Mouse (Mus musculus): ENCODE results near the gene Alk. TPM values are rescaled to one million over a fixed set of nuclear protein-coding genes. Genes with fewer than 3 reads are reported as not detected.

Gene Alk
- polyA plus RNA-seq, 1 experiment from 2014 or later = 0.39 TPM

GRCm38 (mm10) chr17:72560771-72561170 lies 43.7 kb downstream of the Alk start:
- no peaks in the 10 kb centered on the region for H3K27me3 ChIP-seq (ENCODE audit: control insufficient read depth, insufficient read depth, low read length)
- no peaks in the 10 kb centered on the region for H3K36me3 ChIP-seq (ENCODE audit: control insufficient read depth, insufficient read depth, low read length)
- no peak overlapping the region for H3K27ac ChIP-seq (ENCODE audit: low read depth, low read length)
- ATAC-seq (replicated peaks; ENCODE audit: insufficient number of reproducible peaks, low FRiP score, low TSS enrichment) = no peak
- H3K4me3 ChIP-seq (ENCODE audit: low read depth, low read length) = no peak overlapping the region
- no peak overlapping the region for H3K4me2 ChIP-seq
- 74% methylated on average over 1 of the region's 1 CpGs for WGBS (ENCODE audit: insufficient replicate concordance)
- no peak overlapping the region for H3K9ac ChIP-seq (ENCODE audit: low read depth, low read length)
- H3K9me3 ChIP-seq (replicated peaks; ENCODE audit: control insufficient read depth, low read length) = no peaks in the 10 kb centered on the region
- H3K4me1 ChIP-seq (ENCODE audit: control insufficient read depth, insufficient read depth, low read length) = no peaks in the 10 kb centered on the region

GRCm38 (mm10) chr17:72557029-72557735 lies 47.2 kb downstream of the Alk start:
- Histone ChIP-seq H3K27ac (ENCODE audit: low read depth, low read length) (no peak overlapping the region), H3K36me3 (ENCODE audit: control insufficient read depth, insufficient read depth, low read length) (no peaks in the 10 kb centered on the region), H3K27me3 (ENCODE audit: control insufficient read depth, insufficient read depth, low read length) (no peaks in the 10 kb centered on the region), H3K4me1 (ENCODE audit: control insufficient read depth, insufficient read depth, low read length) (no peaks in the 10 kb centered on the region), H3K9me3 (replicated peaks; ENCODE audit: control insufficient read depth, low read length) (no peaks in the 10 kb centered on the region), H3K4me3 (ENCODE audit: low read depth, low read length) (no peak overlapping the region), H3K4me2 (no peak overlapping the region), H3K9ac (ENCODE audit: low read depth, low read length) (no peak overlapping the region)
- 87% methylated on average over 6 of the region's 6 CpGs for WGBS (ENCODE audit: insufficient replicate concordance)
- no peak for ATAC-seq (replicated peaks; ENCODE audit: insufficient number of reproducible peaks, low FRiP score, low TSS enrichment)

- ATAC-seq (replicated peaks; ENCODE audit: insufficient number of reproducible peaks, low FRiP score, low TSS enrichment) = no peak
- Histone ChIP-seq H3K27ac (ENCODE audit: low read depth, low read length) (no peak overlapping the region), H3K36me3 (ENCODE audit: control insufficient read depth, insufficient read depth, low read length) (no peaks in the 10 kb centered on the region), H3K27me3 (ENCODE audit: control insufficient read depth, insufficient read depth, low read length) (no peaks in the 10 kb centered on the region), H3K9ac (ENCODE audit: low read depth, low read length) (no peak overlapping the region), H3K9me3 (replicated peaks; ENCODE audit: control insufficient read depth, low read length) (no peaks in the 10 kb centered on the region), H3K4me3 (ENCODE audit: low read depth, low read length) (no peak overlapping the region), H3K4me1 (ENCODE audit: control insufficient read depth, insufficient read depth, low read length) (no peaks in the 10 kb centered on the region), H3K4me2 (no peak overlapping the region)
- whole genome bisulfite sequencing (ENCODE audit: insufficient replicate concordance) = 71% methylated on average over 4 of the region's 4 CpGs
Measured at GRCm38 (mm10) chr17:72546274-72546673, 58.2 kb downstream of the Alk start.

GRCm38 (mm10) chr17:72535304-72535703 lies 69.1 kb downstream of the Alk start:
- Histone ChIP-seq H3K27ac (ENCODE audit: low read depth, low read length) (no peak overlapping the region), H3K9ac (ENCODE audit: low read depth, low read length) (no peak overlapping the region), H3K4me3 (ENCODE audit: low read depth, low read length) (no peak overlapping the region), H3K27me3 (ENCODE audit: control insufficient read depth, insufficient read depth, low read length) (no peaks in the 10 kb centered on the region), H3K4me1 (ENCODE audit: control insufficient read depth, insufficient read depth, low read length) (no peaks in the 10 kb centered on the region), H3K9me3 (replicated peaks; ENCODE audit: control insufficient read depth, low read length) (no peaks in the 10 kb centered on the region), H3K4me2 (no peak overlapping the region), H3K36me3 (ENCODE audit: control insufficient read depth, insufficient read depth, low read length) (no peaks in the 10 kb centered on the region)
- ATAC-seq (replicated peaks; ENCODE audit: insufficient number of reproducible peaks, low FRiP score, low TSS enrichment) = no peak
- WGBS (ENCODE audit: insufficient replicate concordance) = 63% methylated on average over 6 of the region's 6 CpGs

GRCm38 (mm10) chr17:72532266-72532665 lies 72.2 kb downstream of the Alk start:
- Histone ChIP-seq H3K4me2 (no peak overlapping the region), H3K4me3 (ENCODE audit: low read depth, low read length) (no peak overlapping the region), H3K4me1 (ENCODE audit: control insufficient read depth, insufficient read depth, low read length) (no peaks in the 10 kb centered on the region), H3K27me3 (ENCODE audit: control insufficient read depth, insufficient read depth, low read length) (no peaks in the 10 kb centered on the region), H3K9me3 (replicated peaks; ENCODE audit: control insufficient read depth, low read length) (no peaks in the 10 kb centered on the region), H3K9ac (ENCODE audit: low read depth, low read length) (no peak overlapping the region), H3K36me3 (ENCODE audit: control insufficient read depth, insufficient read depth, low read length) (no peaks in the 10 kb centered on the region), H3K27ac (ENCODE audit: low read depth, low read length) (no peak overlapping the region)
- 55% methylated on average over 6 of the region's 6 CpGs for WGBS (ENCODE audit: insufficient replicate concordance)
- no peak for ATAC-seq (replicated peaks; ENCODE audit: insufficient number of reproducible peaks, low FRiP score, low TSS enrichment)

GRCm38 (mm10) chr17:72528481-72528880 lies 75.9 kb downstream of the Alk start:
- Histone ChIP-seq H3K9me3 (replicated peaks; ENCODE audit: control insufficient read depth, low read length) (no peaks in the 10 kb centered on the region), H3K27me3 (ENCODE audit: control insufficient read depth, insufficient read depth, low read length) (no peaks in the 10 kb centered on the region), H3K4me2 (no peak overlapping the region), H3K36me3 (ENCODE audit: control insufficient read depth, insufficient read depth, low read length) (no peaks in the 10 kb centered on the region), H3K4me1 (ENCODE audit: control insufficient read depth, insufficient read depth, low read length) (no peaks in the 10 kb centered on the region), H3K27ac (ENCODE audit: low read depth, low read length) (no peak overlapping the region), H3K4me3 (ENCODE audit: low read depth, low read length) (no peak overlapping the region), H3K9ac (ENCODE audit: low read depth, low read length) (no peak overlapping the region)
- ATAC-seq (replicated peaks; ENCODE audit: insufficient number of reproducible peaks, low FRiP score, low TSS enrichment) = no peak
- WGBS (ENCODE audit: insufficient replicate concordance) = 90% methylated on average over 8 of the region's 8 CpGs

GRCm38 (mm10) chr17:72527481-72527880 lies 76.9 kb downstream of the Alk start:
- no peaks in the 10 kb centered on the region for H3K36me3 ChIP-seq (ENCODE audit: control insufficient read depth, insufficient read depth, low read length)
- H3K4me2 ChIP-seq = no peak overlapping the region
- H3K4me1 ChIP-seq (ENCODE audit: control insufficient read depth, insufficient read depth, low read length) = no peaks in the 10 kb centered on the region
- no peak overlapping the region for H3K27ac ChIP-seq (ENCODE audit: low read depth, low read length)
- H3K9ac ChIP-seq (ENCODE audit: low read depth, low read length) = no peak overlapping the region
- H3K27me3 ChIP-seq (ENCODE audit: control insufficient read depth, insufficient read depth, low read length) = no peaks in the 10 kb centered on the region
- ATAC-seq (replicated peaks; ENCODE audit: insufficient number of reproducible peaks, low FRiP score, low TSS enrichment) = no peak
- 63% methylated on average over 5 of the region's 5 CpGs for WGBS (ENCODE audit: insufficient replicate concordance)
- no peaks in the 10 kb centered on the region for H3K9me3 ChIP-seq (replicated peaks; ENCODE audit: control insufficient read depth, low read length)
- H3K4me3 ChIP-seq (ENCODE audit: low read depth, low read length) = no peak overlapping the region

- Histone ChIP-seq H3K36me3 (ENCODE audit: control insufficient read depth, insufficient read depth, low read length) (no peaks in the 10 kb centered on the region), H3K9me3 (replicated peaks; ENCODE audit: control insufficient read depth, low read length) (no peaks in the 10 kb centered on the region), H3K27ac (ENCODE audit: low read depth, low read length) (no peak overlapping the region), H3K4me1 (ENCODE audit: control insufficient read depth, insufficient read depth, low read length) (no peaks in the 10 kb centered on the region), H3K4me2 (no peak overlapping the region), H3K9ac (ENCODE audit: low read depth, low read length) (no peak overlapping the region), H3K4me3 (ENCODE audit: low read depth, low read length) (no peak overlapping the region), H3K27me3 (ENCODE audit: control insufficient read depth, insufficient read depth, low read length) (no peaks in the 10 kb centered on the region)
- no peak for ATAC-seq (replicated peaks; ENCODE audit: insufficient number of reproducible peaks, low FRiP score, low TSS enrichment)
- 68% methylated on average over 4 of the region's 4 CpGs for WGBS (ENCODE audit: insufficient replicate concordance)
Measured at GRCm38 (mm10) chr17:72526356-72526755, 78.1 kb downstream of the Alk start.

GRCm38 (mm10) chr17:72524839-72525238 lies 79.6 kb downstream of the Alk start:
- Histone ChIP-seq H3K27ac (ENCODE audit: low read depth, low read length) (no peak overlapping the region), H3K27me3 (ENCODE audit: control insufficient read depth, insufficient read depth, low read length) (no peaks in the 10 kb centered on the region), H3K4me2 (no peak overlapping the region), H3K36me3 (ENCODE audit: control insufficient read depth, insufficient read depth, low read length) (no peaks in the 10 kb centered on the region), H3K4me1 (ENCODE audit: control insufficient read depth, insufficient read depth, low read length) (no peaks in the 10 kb centered on the region), H3K9ac (ENCODE audit: low read depth, low read length) (no peak overlapping the region), H3K4me3 (ENCODE audit: low read depth, low read length) (no peak overlapping the region), H3K9me3 (replicated peaks; ENCODE audit: control insufficient read depth, low read length) (no peaks in the 10 kb centered on the region)
- WGBS (ENCODE audit: insufficient replicate concordance) = 89% methylated on average over 3 of the region's 3 CpGs
- ATAC-seq (replicated peaks; ENCODE audit: insufficient number of reproducible peaks, low FRiP score, low TSS enrichment) = no peak

Data from heart, embryonic 11.5 days (tissue).